Mouse (Mus musculus) regulatory T cell (primary cell): ENCODE results near the gene Slc9a8.

Source experiments
- in situ Hi-C: fragments of 300-600 bp; cut with MboI, MseI; formaldehyde crosslinking; loops from one replicate; pipeline ENCODE4 v1.15.1; 2025; ENCODE audit warnings: high pct_unique_total_duplicates

The Slc9a8 gene

DNA sequence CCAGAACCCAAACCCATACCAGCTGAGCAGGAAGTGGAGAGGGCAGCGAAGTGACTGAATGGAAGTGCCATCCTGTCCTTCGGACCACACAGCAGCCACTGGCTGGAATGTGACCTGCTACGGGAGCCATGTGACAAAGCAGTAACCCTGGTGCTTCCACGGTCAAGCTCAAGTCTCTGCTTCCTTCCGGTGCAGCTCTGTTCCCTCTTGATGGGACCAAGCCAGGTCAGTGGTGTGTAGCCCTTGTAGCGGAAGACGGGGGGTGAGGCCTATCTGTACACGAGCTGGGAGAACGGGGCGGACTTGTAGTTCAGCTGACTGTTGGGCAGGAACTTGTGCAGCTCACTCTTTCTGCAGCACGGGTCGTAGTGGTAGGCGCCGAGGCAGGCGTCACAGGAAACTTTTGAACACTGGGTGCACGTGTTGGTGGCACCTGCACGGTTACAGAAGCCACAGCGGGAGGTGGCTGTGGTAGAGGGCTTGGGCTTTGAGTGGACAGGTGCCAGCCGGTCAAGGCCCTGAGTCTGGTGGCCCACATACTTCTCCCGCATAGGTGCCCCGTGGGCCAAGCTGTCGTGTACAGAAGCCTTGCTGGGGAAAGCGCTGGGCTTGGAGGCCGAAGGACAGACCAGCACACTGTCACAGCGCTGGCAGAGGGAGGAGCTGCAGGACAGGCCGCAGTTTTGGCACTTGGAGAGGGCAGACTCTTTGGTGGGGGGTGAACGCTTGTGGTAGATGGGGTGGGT lies 61.7 kb downstream of the Slc9a8 start:
- in situ Hi-C loops = no loop called here

DNA sequence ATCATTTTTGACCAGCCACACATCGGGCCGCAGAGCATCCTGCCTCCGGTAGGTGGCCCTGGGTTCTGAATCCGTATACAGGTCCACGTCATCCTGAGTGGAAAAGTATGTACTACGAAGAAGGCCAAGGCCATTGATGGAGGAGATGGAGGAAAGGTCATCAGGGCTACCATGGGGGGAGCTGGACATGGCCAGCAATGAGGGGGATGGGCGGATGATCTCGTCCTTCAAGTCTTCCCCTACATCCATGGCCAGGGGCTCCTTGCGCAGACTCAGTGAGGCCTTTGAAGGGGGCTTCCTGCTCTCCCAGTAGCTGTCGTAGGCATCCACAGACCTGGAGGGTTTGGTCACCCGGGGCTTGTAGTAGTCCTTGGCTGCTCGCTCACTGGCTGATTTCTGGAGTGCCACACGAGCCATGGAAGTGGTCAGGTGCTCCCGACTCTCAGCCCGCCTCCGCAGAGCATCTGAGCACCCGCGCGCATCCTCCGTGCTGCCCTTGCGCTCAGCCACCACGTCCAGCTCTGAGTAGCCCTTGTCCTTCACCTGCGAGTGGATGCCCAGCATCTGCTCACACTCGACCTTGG lies 62.4 kb downstream of the Slc9a8 start:
- in situ Hi-C loops = no loop called here

GRCm38 (mm10) chr2:167484932-167485331 lies 63.4 kb downstream of the Slc9a8 start:
- in situ Hi-C loops = no loop called here

GRCm38 (mm10) chr2:167485501-167486377 lies 64.2 kb downstream of the Slc9a8 start:
- in situ Hi-C loops = no loop called here

DNA sequence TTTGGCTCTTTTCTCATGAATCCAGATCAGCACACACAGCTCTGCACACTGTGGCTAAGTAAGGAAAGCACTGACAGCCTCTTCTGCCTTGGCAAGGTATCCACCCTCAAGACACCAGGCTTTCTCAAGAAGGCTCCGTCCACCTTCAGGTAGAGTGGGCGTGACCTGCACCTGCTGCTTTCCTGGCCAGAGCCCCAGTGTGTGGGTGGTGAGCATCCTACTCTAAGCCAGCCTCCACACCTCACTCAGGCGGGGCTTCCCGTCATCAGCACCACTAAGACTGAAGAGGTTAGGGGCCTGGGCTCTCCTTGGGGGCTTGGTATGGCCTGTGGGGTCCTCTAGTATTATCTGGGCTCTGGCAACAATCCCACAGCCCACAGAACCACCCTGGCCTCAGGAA lies 65.1 kb downstream of the Slc9a8 start:
- in situ Hi-C loops = no loop called here

DNA sequence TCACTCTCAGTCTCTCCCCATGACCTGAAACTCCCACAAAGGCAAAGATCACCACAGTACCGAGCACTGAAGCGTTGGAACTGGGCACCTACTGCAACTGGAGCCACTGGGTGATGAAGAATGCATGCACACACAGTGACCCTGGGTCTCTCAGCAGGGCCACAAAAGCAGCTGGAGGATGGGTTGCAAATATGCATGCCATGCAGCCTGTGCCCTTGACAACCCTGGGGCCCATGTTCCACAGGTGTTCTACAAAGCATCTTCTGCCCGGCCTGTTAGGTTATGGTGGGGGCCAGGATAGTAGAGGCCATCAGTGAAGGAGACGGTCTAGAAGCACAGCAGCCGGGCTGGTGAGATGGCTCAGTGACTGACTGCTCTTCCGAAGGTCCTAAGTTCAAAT lies 66.0 kb downstream of the Slc9a8 start:
- in situ Hi-C loops = no loop called here

- in situ Hi-C loops = no loop called here
These were observed 66.5 kb downstream of the Slc9a8 start for GRCm38 (mm10) chr2:167487994-167488393.

- in situ Hi-C loops = no loop called here
These were observed 69.5 kb downstream of the Slc9a8 start for GRCm38 (mm10) chr2:167490813-167491525.

GRCm38 (mm10) chr2:167491757-167492708 lies 70.5 kb downstream of the Slc9a8 start, which contains the start of gene Rnf114:
Gene Rnf114 (plus strand): TSS chr2:167492645.
- in situ Hi-C loops = no loop called here

DNA sequence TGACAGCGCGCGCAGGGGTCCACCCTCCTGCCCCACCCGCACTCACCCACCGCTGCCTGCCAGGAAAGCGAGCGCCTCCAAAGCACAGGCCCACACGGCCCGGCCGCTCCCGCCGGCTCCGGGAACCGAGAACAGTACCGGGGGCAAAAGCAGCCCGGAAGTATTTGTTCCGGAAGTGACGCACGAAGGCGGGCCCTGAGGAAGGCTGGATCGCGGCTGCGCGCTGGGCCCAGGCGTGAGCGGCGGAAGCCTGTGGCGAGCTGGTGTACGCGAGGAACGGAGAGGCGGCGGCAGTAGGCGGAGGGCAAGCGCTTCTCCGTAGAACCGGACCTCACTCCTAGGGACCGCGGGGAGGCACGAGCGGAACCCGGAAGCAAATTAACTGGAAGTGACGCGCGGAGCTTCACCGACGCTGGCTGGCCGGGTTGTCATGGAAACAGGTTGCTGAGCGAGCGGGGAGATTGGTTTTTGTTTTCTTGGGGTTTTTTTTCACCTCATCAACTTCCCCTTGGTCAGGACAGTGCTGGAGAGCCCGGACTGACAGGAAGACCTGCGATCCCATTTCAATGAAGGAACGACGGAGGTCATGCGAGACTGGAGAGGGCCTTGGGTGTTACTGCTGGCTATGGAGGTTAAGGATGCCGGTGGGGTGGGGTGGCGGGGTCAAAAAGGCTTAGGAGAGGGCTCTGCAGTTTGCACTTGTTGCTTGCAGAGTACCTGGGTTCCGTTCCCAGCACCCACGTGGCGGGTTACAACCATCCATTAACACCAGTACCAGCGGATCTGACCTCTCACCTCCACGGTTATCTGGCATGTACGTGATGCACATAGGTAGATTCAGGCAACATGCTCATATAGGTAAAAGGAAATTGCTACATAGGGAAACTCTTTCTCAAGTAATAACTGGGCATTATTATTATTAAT lies 71.5 kb downstream of the Slc9a8 start, which contains the start of gene Spata2:
TSS of gene Spata2 (minus strand) at position 175 of the 924 bp plus-strand sequence.
- in situ Hi-C loops = no loop called here

GRCm38 (mm10) chr2:167496437-167496836 lies 74.9 kb downstream of the Slc9a8 start:
- in situ Hi-C loops = no loop called here

- in situ Hi-C loops = no loop called here
These were observed 75.8 kb downstream of the Slc9a8 start for GRCm38 (mm10) chr2:167497272-167497671.

- in situ Hi-C loops = loop anchor here (5.0 kb wide), 1 partner anchor 440 kb away; the partner anchor contains the start of gene Znfx1
These were observed 81.2 kb downstream of the Slc9a8 start for GRCm38 (mm10) chr2:167502554-167503252.

DNA sequence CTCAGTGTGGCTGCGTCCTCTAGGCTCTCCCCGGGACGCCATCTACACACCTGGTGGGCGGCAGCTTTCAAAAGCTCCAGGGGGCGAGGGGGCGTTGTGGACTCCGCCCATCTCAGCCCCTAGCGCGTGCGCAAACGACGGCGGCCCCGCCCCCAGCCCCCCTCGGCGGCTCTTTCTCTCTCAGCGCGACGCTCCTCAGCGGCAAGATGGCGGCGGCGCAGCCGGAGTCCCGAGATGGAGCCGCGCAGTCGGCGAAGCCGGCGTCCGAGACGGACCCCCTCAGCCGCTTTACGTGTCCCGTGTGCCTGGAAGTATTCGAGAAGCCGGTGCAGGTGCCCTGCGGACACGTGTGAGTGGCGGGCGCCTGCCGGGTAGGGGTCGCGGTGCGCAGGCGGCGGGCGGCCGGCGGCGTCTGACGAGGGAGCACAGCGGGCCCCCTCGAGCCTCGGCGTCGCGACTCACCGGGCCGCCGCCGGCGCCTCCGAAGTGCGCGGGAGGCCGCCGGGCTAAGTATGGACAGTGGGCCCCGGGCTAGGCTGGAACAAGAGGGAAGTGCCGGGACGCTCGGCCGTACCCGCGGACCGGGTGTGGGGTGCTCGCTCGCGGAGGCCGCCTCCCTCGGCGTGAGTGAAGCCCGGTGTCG lies 81.9 kb downstream of the Slc9a8 start:
- in situ Hi-C loops = loop anchor here (5.0 kb wide), 1 partner anchor 441 kb away; the partner anchor contains the start of gene Znfx1

GRCm38 (mm10) chr2:167503896-167504349 lies 82.4 kb downstream of the Slc9a8 start:
- in situ Hi-C loops = loop anchor here (5.0 kb wide), 1 partner anchor 442 kb away; the partner anchor contains the start of gene Znfx1

GRCm38 (mm10) chr2:167505127-167505526 lies 83.6 kb downstream of the Slc9a8 start:
- in situ Hi-C loops = no loop called here

- in situ Hi-C loops = no loop called here
These were observed 85.2 kb downstream of the Slc9a8 start for GRCm38 (mm10) chr2:167506546-167507260.
